Mouse (Mus musculus): ENCODE results near the gene Mpp5.
A peak's percentile ranks its signal among the peaks of the same experiment; 100 is the strongest.

The Mpp5 gene

GRCm38 (mm10) chr12:78848246-78848645, 99.5 kb downstream of the Mpp5 start:
- no peak for DNase-seq (ENCODE audit: low spot score in 2 of 2)

GRCm38 (mm10) chr12:78860921-78861495, 112.3 kb downstream of the Mpp5 start:
- DNase-seq (ENCODE audit: low spot score in 2 of 2) = peak in 1 of 2 experiments; percentile 33

- DNase-seq (ENCODE audit: low spot score in 2 of 2) = peak; percentile 99 to 100
These were observed 113.0 kb downstream of the Mpp5 start, which contains the start of the genes Atp6v1d and Eif2s1 for GRCm38 (mm10) chr12:78861496-78862253. TSS of gene Atp6v1d (minus strand) at chr12:78861638. TSS of gene Eif2s1 (plus strand) at chr12:78861819.

- DNase-seq (ENCODE audit: low spot score in 2 of 2) = no peak
These were observed 113.6 kb downstream of the Mpp5 start for GRCm38 (mm10) chr12:78862254-78862730.

- peak in 1 of 2 experiments; percentile 25 for DNase-seq (ENCODE audit: low spot score in 2 of 2)
These were observed 116.7 kb downstream of the Mpp5 start for GRCm38 (mm10) chr12:78865434-78865833.

GRCm38 (mm10) chr12:78868115-78868514, 119.4 kb downstream of the Mpp5 start:
- DNase-seq (ENCODE audit: low spot score in 2 of 2) = no peak

GRCm38 (mm10) chr12:78874581-78874980, 125.9 kb downstream of the Mpp5 start:
- DNase-seq (ENCODE audit: low spot score in 2 of 2) = no peak

- DNase-seq (ENCODE audit: low spot score in 2 of 2) = no peak
These were observed 141.4 kb downstream of the Mpp5 start for GRCm38 (mm10) chr12:78890062-78890461.

Measured in right cerebral cortex, postnatal 10 days (tissue).